Mouse (Mus musculus) kidney, postnatal 0 days (tissue): Measurements from ENCODE around the gene Trib3. TPM values are rescaled to one million over a fixed set of nuclear protein-coding genes. Genes with fewer than 3 reads are reported as not detected.

Source experiments
- ATAC-seq: fragments of 200-750 bp; cut with Nextera tagmentation; replicated peaks from 2 replicates; pipeline ENCODE4 v1.8.0; 2017; ENCODE audit warnings: low read depth, moderate number of reproducible peaks, moderate TSS enrichment, moderate library complexity; ENCODE audit not compliant: low FRiP score
- DNase-seq: peaks from one replicate; pipeline ENCODE4 v3.0.0-alpha.2; 2016; ENCODE audit warnings: low spot score
- H3K27ac ChIP-seq: fragments of 300-500 bp; sonication (generic); 2 replicates; pipeline ENCODE4 v1.5.1; 2014; ENCODE audit warnings: mild to moderate bottlenecking
- H3K27me3 ChIP-seq: fragments of 300-500 bp; sonication (generic); 2 replicates; pipeline ENCODE4 v1.6.1; 2014; ENCODE audit warnings: low read length, mixed read lengths; ENCODE audit not compliant: insufficient read depth
- H3K36me3 ChIP-seq: fragments of 300-500 bp; sonication (generic); 2 replicates; pipeline ENCODE4 v1.6.1; 2014; ENCODE audit warnings: low read length, mixed read lengths; ENCODE audit not compliant: insufficient read depth
- H3K4me1 ChIP-seq: fragments of 300-500 bp; sonication (generic); replicated peaks from 2 replicates; pipeline ENCODE4 v1.6.1; 2014; ENCODE audit warnings: antibody characterized with exemption, low read length, mixed read lengths; ENCODE audit not compliant: insufficient read depth
- H3K4me2 ChIP-seq: fragments of 300-500 bp; sonication (generic); 2 replicates; pipeline ENCODE4 v1.6.1; 2014; ENCODE audit warnings: mild to moderate bottlenecking, low read length, moderate library complexity, mixed read lengths
- H3K4me3 ChIP-seq: fragments of 300-500 bp; sonication (generic); replicated peaks from 2 replicates; pipeline ENCODE4 v1.5.1; 2014; ENCODE audit warnings: low read depth, low read length
- H3K9ac ChIP-seq: fragments of 300-500 bp; sonication (generic); 2 replicates; pipeline ENCODE4 v1.6.1; 2014; ENCODE audit warnings: low read depth, low read length
- H3K9me3 ChIP-seq: fragments of 300-500 bp; sonication (generic); replicated peaks from 2 replicates; pipeline ENCODE4 v1.6.1; 2016; ENCODE audit warnings: low read length, inconsistent platforms, mixed read lengths
- CTCF ChIP-seq: IDR thresholded peaks from 2 replicates; pipeline ENCODE4 v1.5.1; 2016; ENCODE audit warnings: antibody characterized with exemption, low read depth, mild to moderate bottlenecking, moderate library complexity
- WGBS: fragments of 180-500 bp; shearing (Covaris S2); extraction: QIAGEN DNeasy Blood & Tissue Kit; methylation state at CpG from one replicate; pipeline ENCODE4 v1.1.7; 2014; 5-methylcytosine and 5-hydroxymethylcytosine counted together
- polyA plus RNA-seq: library from polyadenylated mRNA; unstranded; fragments of >200 nt; fragmentation: Nextera tagmentation; extraction: Ambion mirVana; gene quantifications from 2 replicates; pipeline ENCODE4 v1.2.1, GENCODE M21; 2015

Gene Trib3
- polyA plus RNA-seq, 1 experiment from 2014 or later = 1.1 TPM

- Histone ChIP-seq H3K4me1 (no peaks in the 10 kb centered on the region), H3K27me3 (no peaks in the 10 kb centered on the region), H3K9ac (no peak overlapping the region), H3K36me3 (no peaks in the 10 kb centered on the region), H3K27ac (no peak overlapping the region), H3K9me3 (no peaks in the 10 kb centered on the region), H3K4me3 (no peak overlapping the region), H3K4me2 (no peak overlapping the region)
- DNase-seq (peak; percentile 72), ATAC-seq (no peak)
- no peak for TF ChIP-seq CTCF
- 85% methylated on average over 8 of the region's 8 CpGs for WGBS
Measured at GRCm38 (mm10) chr2:152349842-152350540, 6.2 kb upstream of the Trib3 start.

GRCm38 (mm10) chr2:152349205-152349604 lies 5.4 kb upstream of the Trib3 start:
- Histone ChIP-seq H3K9me3 (no peaks in the 10 kb centered on the region), H3K4me3 (no peak overlapping the region), H3K4me2 (no peak overlapping the region), H3K36me3 (no peaks in the 10 kb centered on the region), H3K9ac (no peak overlapping the region), H3K27me3 (no peaks in the 10 kb centered on the region), H3K27ac (no peak overlapping the region), H3K4me1 (no peaks in the 10 kb centered on the region)
- DNase-seq = no peak
- WGBS = 77% methylated on average over 6 of the region's 6 CpGs
- no peak for TF ChIP-seq CTCF
- ATAC-seq = no peak

GRCm38 (mm10) chr2:152347722-152348121 lies 3.9 kb upstream of the Trib3 start:
- no peak overlapping the region for H3K4me2 ChIP-seq
- no peaks in the 10 kb centered on the region for H3K4me1 ChIP-seq
- 58% methylated on average over 2 of the region's 2 CpGs for WGBS
- H3K4me3 ChIP-seq = no peak overlapping the region
- H3K36me3 ChIP-seq = no peaks in the 10 kb centered on the region
- H3K9me3 ChIP-seq = no peaks in the 10 kb centered on the region
- H3K27ac ChIP-seq = no peak overlapping the region
- DNase-seq = no peak
- H3K9ac ChIP-seq = no peak overlapping the region
- no peak for ATAC-seq
- H3K27me3 ChIP-seq = no peaks in the 10 kb centered on the region
- TF ChIP-seq CTCF = no peak

- no peak for DNase-seq
- 46% methylated on average over 9 of the region's 9 CpGs for WGBS
Measured at GRCm38 (mm10) chr2:152346776-152347465, 3.1 kb upstream of the Trib3 start.

GRCm38 (mm10) chr2:152345393-152345792 lies 1.6 kb upstream of the Trib3 start:
- 66% methylated on average over 6 of the region's 6 CpGs for WGBS
- Histone ChIP-seq H3K4me3 (no peak overlapping the region), H3K27ac (no peak overlapping the region), H3K9ac (no peak overlapping the region), H3K4me1 (no peaks in the 10 kb centered on the region), H3K9me3 (no peaks in the 10 kb centered on the region), H3K4me2 (no peak overlapping the region), H3K36me3 (no peaks in the 10 kb centered on the region), H3K27me3 (no peaks in the 10 kb centered on the region)
- DNase-seq (no peak), ATAC-seq (no peak)
- TF ChIP-seq CTCF = no peak

More at GRCm38 (mm10) chr2:152346776-152347465, 3.1 kb upstream of the Trib3 start:
- H3K4me2 ChIP-seq = no peak overlapping the region
- no peaks in the 10 kb centered on the region for H3K27me3 ChIP-seq
- no peak overlapping the region for H3K9ac ChIP-seq
- ATAC-seq = no peak
- H3K27ac ChIP-seq = no peak overlapping the region
- no peak for TF ChIP-seq CTCF
- H3K4me3 ChIP-seq = no peak overlapping the region
- no peaks in the 10 kb centered on the region for H3K9me3 ChIP-seq
- H3K36me3 ChIP-seq = no peaks in the 10 kb centered on the region
- no peaks in the 10 kb centered on the region for H3K4me1 ChIP-seq

- DNase-seq (no peak), ATAC-seq (no peak)
- WGBS = 58% methylated on average over 5 of the region's 5 CpGs
- no peak overlapping the region for H3K27ac ChIP-seq
- no peak overlapping the region for H3K4me2 ChIP-seq
- no peaks in the 10 kb centered on the region for H3K9me3 ChIP-seq
- no peak for TF ChIP-seq CTCF
- H3K9ac ChIP-seq = no peak overlapping the region
- no peaks in the 10 kb centered on the region for H3K4me1 ChIP-seq
- H3K27me3 ChIP-seq = no peaks in the 10 kb centered on the region
- no peak overlapping the region for H3K4me3 ChIP-seq
- H3K36me3 ChIP-seq = no peaks in the 10 kb centered on the region
Measured at GRCm38 (mm10) chr2:152344909-152345308, 1.1 kb upstream of the Trib3 start.
